Mouse (Mus musculus): ENCODE measurements around the gene Acvr1b. TPM values are rescaled to one million over a fixed set of nuclear protein-coding genes. Genes with fewer than 3 reads are reported as not detected.

Gene Acvr1b
- polyA plus RNA-seq, 1 experiment from 2014 or later, result 10.7 TPM

GRCm38 (mm10) chr15:101221298-101222104, 47.6 kb downstream of the Acvr1b start:
- no peaks in the 10 kb centered on the region for H3K36me3 ChIP-seq (ENCODE audit: control insufficient read depth, insufficient read depth, low read length)
- DNase-seq (ENCODE audit: low spot score) (peak; percentile 92), ATAC-seq (ENCODE audit: low read depth) (peak; percentile 77)
- H3K4me1 ChIP-seq (ENCODE audit: control insufficient read depth, insufficient read depth, low read length), result peaks cover 27% of the 10 kb centered on the region
- 1% methylated on average over 14 of the region's 14 CpGs for WGBS
- H3K9me3 ChIP-seq (ENCODE audit: control insufficient read depth, low read length), result no peaks in the 10 kb centered on the region
- peak overlapping the region; percentile 81 for H3K27ac ChIP-seq (replicated peaks; ENCODE audit: low read depth, low read length)
- H3K27me3 ChIP-seq (replicated peaks; ENCODE audit: control insufficient read depth, insufficient read depth, low read length), result no peaks in the 10 kb centered on the region
- H3K4me3 ChIP-seq (ENCODE audit: low read depth, low read length), result peak overlapping the region; percentile 25
- peak overlapping the region; percentile 50 for H3K4me2 ChIP-seq (ENCODE audit: low read depth, low read length)
- peak overlapping the region; percentile 49 for H3K9ac ChIP-seq (ENCODE audit: low read depth, low read length)

GRCm38 (mm10) chr15:101222897-101223482, 49.1 kb downstream of the Acvr1b start:
- H3K27me3 ChIP-seq (replicated peaks; ENCODE audit: control insufficient read depth, insufficient read depth, low read length), result no peaks in the 10 kb centered on the region
- H3K4me3 ChIP-seq (ENCODE audit: low read depth, low read length), result peak overlapping the region; percentile 90; the same call in 1 of the 2 replicates
- DNase-seq (ENCODE audit: low spot score) (no peak), ATAC-seq (ENCODE audit: low read depth) (no peak)
- H3K36me3 ChIP-seq (ENCODE audit: control insufficient read depth, insufficient read depth, low read length), result 0 out of 2 replicates have a peak, but pooled peaks cover 2% of the 10 kb centered on the region
- no peak overlapping the region for H3K27ac ChIP-seq (replicated peaks; ENCODE audit: low read depth, low read length)
- H3K9me3 ChIP-seq (ENCODE audit: control insufficient read depth, low read length), result no peaks in the 10 kb centered on the region
- H3K9ac ChIP-seq (ENCODE audit: low read depth, low read length), result 0 out of 2 replicates have a peak overlapping the region, but pooled peaks have one; percentile 84
- H3K4me2 ChIP-seq (ENCODE audit: low read depth, low read length), result peak overlapping the region; percentile 78
- H3K4me1 ChIP-seq (ENCODE audit: control insufficient read depth, insufficient read depth, low read length), result peaks cover 40% of the 10 kb centered on the region
- 48% methylated on average over 13 of the region's 13 CpGs for WGBS

DNA sequence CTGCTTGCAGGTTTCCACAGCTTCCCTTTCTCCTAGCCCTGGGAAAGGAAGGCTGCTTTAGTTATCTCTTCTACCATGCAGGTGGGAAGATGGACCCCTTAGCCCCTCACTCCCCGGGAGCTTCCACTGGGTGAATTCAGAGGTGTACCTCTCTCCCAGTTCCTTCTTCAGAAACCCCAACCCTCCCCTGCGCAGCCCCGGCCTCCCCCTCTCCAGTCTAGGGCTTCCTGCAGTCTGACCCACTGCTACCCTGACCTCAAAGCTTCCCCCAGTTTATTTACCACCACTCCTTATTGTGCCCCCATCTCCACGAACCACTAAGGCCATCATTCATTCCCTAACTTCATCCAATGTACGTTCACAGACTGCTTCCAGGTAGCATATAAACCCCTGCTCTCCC, 49.7 kb downstream of the Acvr1b start:
- Histone ChIP-seq H3K9me3 (ENCODE audit: control insufficient read depth, low read length) (no peaks in the 10 kb centered on the region), H3K9ac (ENCODE audit: low read depth, low read length) (peak overlapping the region; percentile 84), H3K27ac (replicated peaks; ENCODE audit: low read depth, low read length) (no peak overlapping the region), H3K4me2 (ENCODE audit: low read depth, low read length) (peak overlapping the region; percentile 78), H3K4me1 (ENCODE audit: control insufficient read depth, insufficient read depth, low read length) (peaks cover 46% of the 10 kb centered on the region), H3K27me3 (replicated peaks; ENCODE audit: control insufficient read depth, insufficient read depth, low read length) (no peaks in the 10 kb centered on the region), H3K36me3 (ENCODE audit: control insufficient read depth, insufficient read depth, low read length) (peaks cover 3% of the 10 kb centered on the region; the same call in 1 of the 2 replicates), H3K4me3 (ENCODE audit: low read depth, low read length) (peak overlapping the region; percentile 90)
- ATAC-seq (ENCODE audit: low read depth) (no peak), DNase-seq (ENCODE audit: low spot score) (no peak)
- 17% methylated on average over 5 of the region's 5 CpGs for WGBS

- Histone ChIP-seq H3K27ac (replicated peaks; ENCODE audit: low read depth, low read length) (peak within 1 kb of the TSS; percentile 82), H3K36me3 (ENCODE audit: control insufficient read depth, insufficient read depth, low read length) (peaks cover 10% of the 10 kb centered on the region), H3K4me1 (ENCODE audit: control insufficient read depth, insufficient read depth, low read length) (peaks cover 50% of the 10 kb centered on the region), H3K4me2 (ENCODE audit: low read depth, low read length) (peak within 1 kb of the TSS; percentile 78), H3K9me3 (ENCODE audit: control insufficient read depth, low read length) (no peaks in the 10 kb centered on the region), H3K27me3 (replicated peaks; ENCODE audit: control insufficient read depth, insufficient read depth, low read length) (no peaks in the 10 kb centered on the region), H3K4me3 (ENCODE audit: low read depth, low read length) (peak within 1 kb of the TSS; percentile 90), H3K9ac (ENCODE audit: low read depth, low read length) (peak within 1 kb of the TSS; percentile 84)
- WGBS, result under 1% methylated on average over 42 of the region's 77 CpGs
- DNase-seq (ENCODE audit: low spot score), result peak; percentile 95
- ATAC-seq (ENCODE audit: low read depth), result peak; percentile 76
These were observed 50.4 kb downstream of the Acvr1b start, which contains the start of gene Grasp for GRCm38 (mm10) chr15:101224006-101224906. Gene Grasp (plus strand): TSS chr15:101224188.

- ATAC-seq (ENCODE audit: low read depth) (no peak), DNase-seq (ENCODE audit: low spot score) (no peak)
- H3K9me3 ChIP-seq (ENCODE audit: control insufficient read depth, low read length), result no peaks in the 10 kb centered on the region
- H3K4me1 ChIP-seq (ENCODE audit: control insufficient read depth, insufficient read depth, low read length), result peaks cover 50% of the 10 kb centered on the region
- WGBS, result 2% methylated on average over 14 of the region's 14 CpGs
- peak overlapping the region; percentile 82 for H3K27ac ChIP-seq (replicated peaks; ENCODE audit: low read depth, low read length)
- H3K4me2 ChIP-seq (ENCODE audit: low read depth, low read length), result peak overlapping the region; percentile 78
- no peaks in the 10 kb centered on the region for H3K27me3 ChIP-seq (replicated peaks; ENCODE audit: control insufficient read depth, insufficient read depth, low read length)
- H3K4me3 ChIP-seq (ENCODE audit: low read depth, low read length), result peak overlapping the region; percentile 90
- peak overlapping the region; percentile 84 for H3K9ac ChIP-seq (ENCODE audit: low read depth, low read length)
- peaks cover 17% of the 10 kb centered on the region for H3K36me3 ChIP-seq (ENCODE audit: control insufficient read depth, insufficient read depth, low read length)
These were observed 51.1 kb downstream of the Acvr1b start for GRCm38 (mm10) chr15:101224977-101225376.

GRCm38 (mm10) chr15:101227971-101228370, 54.1 kb downstream of the Acvr1b start:
- Histone ChIP-seq H3K4me3 (ENCODE audit: low read depth, low read length) (peak overlapping the region; percentile 10; the same call in 1 of the 2 replicates), H3K9ac (ENCODE audit: low read depth, low read length) (peak overlapping the region; percentile 50), H3K27ac (replicated peaks; ENCODE audit: low read depth, low read length) (peak overlapping the region; percentile 86), H3K27me3 (replicated peaks; ENCODE audit: control insufficient read depth, insufficient read depth, low read length) (no peaks in the 10 kb centered on the region), H3K9me3 (ENCODE audit: control insufficient read depth, low read length) (no peaks in the 10 kb centered on the region), H3K4me1 (ENCODE audit: control insufficient read depth, insufficient read depth, low read length) (peaks cover 35% of the 10 kb centered on the region), H3K4me2 (ENCODE audit: low read depth, low read length) (peak overlapping the region; percentile 39), H3K36me3 (ENCODE audit: control insufficient read depth, insufficient read depth, low read length) (peaks cover 43% of the 10 kb centered on the region)
- DNase-seq (ENCODE audit: low spot score) (peak; percentile 91), ATAC-seq (ENCODE audit: low read depth) (peak; percentile 64)
- WGBS, result 16% methylated on average over 4 of the region's 7 CpGs

DNA sequence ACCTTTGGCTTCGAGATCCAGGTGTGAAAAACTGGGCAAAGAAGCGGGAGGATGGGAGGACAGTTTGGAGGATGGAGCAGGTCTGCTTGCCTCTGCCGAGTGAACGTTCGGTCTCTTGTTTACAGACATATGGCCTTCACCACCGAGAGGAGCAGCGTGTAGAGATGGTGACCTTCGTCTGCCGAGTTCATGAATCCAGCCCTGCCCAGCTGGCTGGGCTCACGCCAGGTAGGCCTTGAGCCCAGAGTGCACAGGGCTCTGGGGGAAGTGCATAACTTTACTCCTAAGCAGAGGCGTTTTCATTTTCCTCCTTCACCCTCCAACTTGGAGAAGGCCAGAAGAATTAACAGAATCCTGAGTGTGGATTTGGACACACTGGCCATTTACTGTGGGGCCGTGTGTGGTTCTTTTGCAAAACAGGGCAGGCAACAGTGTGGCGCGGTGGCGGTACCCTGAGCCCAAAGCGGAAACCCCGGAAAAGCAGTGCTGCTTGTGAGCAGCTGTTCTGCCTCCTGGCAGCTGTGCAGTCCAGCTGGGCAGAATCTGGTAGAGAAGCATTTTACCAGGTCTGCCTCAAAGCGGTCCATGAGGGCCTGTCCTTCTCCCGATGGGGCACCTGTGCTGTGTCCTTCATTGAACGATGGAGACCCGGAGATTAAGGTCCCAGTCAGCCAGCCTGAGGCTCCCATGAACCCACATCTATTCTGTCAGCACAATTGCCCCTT, 55.2 kb downstream of the Acvr1b start:
- no peak overlapping the region for H3K4me2 ChIP-seq (ENCODE audit: low read depth, low read length)
- 81% methylated on average over 20 of the region's 21 CpGs for WGBS
- peak; percentile 55 for DNase-seq (ENCODE audit: low spot score)
- H3K27ac ChIP-seq (replicated peaks; ENCODE audit: low read depth, low read length), result peak overlapping the region; percentile 86
- peaks cover 27% of the 10 kb centered on the region for H3K4me1 ChIP-seq (ENCODE audit: control insufficient read depth, insufficient read depth, low read length)
- H3K36me3 ChIP-seq (ENCODE audit: control insufficient read depth, insufficient read depth, low read length), result peaks cover 43% of the 10 kb centered on the region
- H3K4me3 ChIP-seq (ENCODE audit: low read depth, low read length), result no peak overlapping the region
- no peaks in the 10 kb centered on the region for H3K9me3 ChIP-seq (ENCODE audit: control insufficient read depth, low read length)
- peak overlapping the region; percentile 50; the same call in 1 of the 2 replicates for H3K9ac ChIP-seq (ENCODE audit: low read depth, low read length)
- H3K27me3 ChIP-seq (replicated peaks; ENCODE audit: control insufficient read depth, insufficient read depth, low read length), result no peaks in the 10 kb centered on the region
- ATAC-seq (ENCODE audit: low read depth), result no peak
